Mouse (Mus musculus) limb, embryonic 12.5 days (tissue): ENCODE measurements at regions not wholly inside any gene's neighbourhood (a gene's known extent, or its start where the extent isn't known, plus 50 kb on each side); places are given as distances from the start of the nearest gene placed in this dataset.
A peak's percentile ranks its signal among the peaks of the same experiment; 100 is the strongest.

Experiments used
- ATAC-seq: fragments of 200-750 bp; cut with Nextera tagmentation; 2 replicates; pipeline ENCODE4 v1.8.0; 2017; ENCODE audit warnings: low read depth, moderate TSS enrichment; ENCODE audit not compliant: insufficient number of reproducible peaks, insufficient read depth, low FRiP score, low TSS enrichment
- H3K27ac ChIP-seq: fragments of 300-500 bp; sonication (generic); 2 replicates; pipeline ENCODE4 v1.5.1; 2016; ENCODE audit warnings: mild to moderate bottlenecking, moderate library complexity
- H3K27me3 ChIP-seq: fragments of 300-500 bp; sonication (generic); 2 replicates; pipeline ENCODE4 v1.6.1; 2016; ENCODE audit warnings: mild to moderate bottlenecking, moderate library complexity
- H3K36me3 ChIP-seq: fragments of 300-500 bp; sonication (generic); 2 replicates; pipeline ENCODE4 v1.6.1; 2016; ENCODE audit warnings: mild to moderate bottlenecking, moderate library complexity
- H3K4me1 ChIP-seq: fragments of 300-500 bp; sonication (generic); replicated peaks from 2 replicates; pipeline ENCODE4 v1.6.1; 2016
- H3K4me2 ChIP-seq: fragments of 300-500 bp; sonication (generic); 2 replicates; pipeline ENCODE4 v1.6.1; 2016; ENCODE audit warnings: mild to moderate bottlenecking, moderate library complexity
- H3K4me3 ChIP-seq: fragments of 300-500 bp; sonication (generic); replicated peaks from 2 replicates; pipeline ENCODE4 v1.5.1; 2016; ENCODE audit warnings: mild to moderate bottlenecking
- H3K9ac ChIP-seq: fragments of 300-500 bp; sonication (generic); replicated peaks from 2 replicates; pipeline ENCODE4 v1.6.1; 2016; ENCODE audit warnings: mild to moderate bottlenecking, moderate library complexity
- H3K9me3 ChIP-seq: fragments of 300-500 bp; sonication (generic); 2 replicates; pipeline ENCODE4 v1.6.1; 2016; ENCODE audit warnings: mild to moderate bottlenecking, moderate library complexity
- WGBS: fragments of 180-500 bp; shearing (Covaris S2); methylation state at CpG from one replicate; pipeline ENCODE4 v1.1.7; 2016; 5-methylcytosine and 5-hydroxymethylcytosine counted together

DNA sequence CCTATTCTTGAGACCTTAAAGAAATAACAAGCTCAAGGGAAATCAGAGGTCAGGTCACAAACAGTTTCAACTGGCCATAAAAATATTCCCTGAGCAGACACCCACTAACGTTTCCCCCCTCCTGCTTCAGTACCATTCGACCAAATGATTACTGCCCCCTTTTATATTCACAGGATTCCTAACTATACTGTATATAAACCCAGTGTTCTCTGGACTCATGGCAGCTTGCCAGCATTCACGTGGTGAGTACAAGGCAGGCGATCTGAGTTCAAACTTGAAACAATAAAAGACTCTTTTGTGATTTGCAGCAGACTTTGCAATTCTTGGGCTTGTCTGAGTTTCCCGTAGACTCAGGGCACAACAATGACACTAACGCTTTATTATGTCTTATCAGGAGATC, 989.0 kb upstream of the H2afb3 start:
- no peak overlapping the region for H3K4me2 ChIP-seq
- WGBS: 40% methylated on average over 6 of the region's 6 CpGs
- no peaks in the 10 kb centered on the region for H3K4me1 ChIP-seq
- no peak overlapping the region for H3K9ac ChIP-seq
- no peaks in the 10 kb centered on the region for H3K36me3 ChIP-seq
- no peaks in the 10 kb centered on the region for H3K9me3 ChIP-seq
- no peak overlapping the region for H3K27ac ChIP-seq
- no peaks in the 10 kb centered on the region for H3K27me3 ChIP-seq
- peak; percentile 66; the same call in 1 of the 2 replicates for ATAC-seq
- no peak overlapping the region for H3K4me3 ChIP-seq

DNA sequence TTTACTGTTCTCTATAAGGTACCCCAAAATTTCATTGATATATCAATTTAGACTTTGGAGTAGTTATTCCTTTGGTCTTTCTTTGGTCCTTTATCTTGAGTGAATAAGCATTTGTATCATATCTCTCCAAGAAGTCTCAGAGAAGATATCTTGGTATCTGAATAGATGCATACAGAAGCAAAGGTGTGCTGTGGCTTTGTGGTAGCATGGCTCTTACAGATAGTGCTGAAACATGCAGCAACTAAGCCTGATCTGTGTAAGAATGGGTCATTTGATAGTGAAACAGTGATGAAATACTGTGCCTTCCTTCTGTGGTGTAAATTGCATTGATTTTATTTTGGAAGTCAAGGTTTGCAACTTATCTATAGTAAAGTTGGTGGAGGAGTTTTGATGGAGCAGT, 978.3 kb upstream of the H2afb3 start:
- Histone ChIP-seq H3K4me2 (no peak overlapping the region), H3K36me3 (no peaks in the 10 kb centered on the region), H3K9me3 (no peaks in the 10 kb centered on the region), H3K4me1 (no peaks in the 10 kb centered on the region), H3K27ac (no peak overlapping the region), H3K9ac (no peak overlapping the region), H3K4me3 (no peak overlapping the region), H3K27me3 (no peaks in the 10 kb centered on the region)
- no peak for ATAC-seq

DNA sequence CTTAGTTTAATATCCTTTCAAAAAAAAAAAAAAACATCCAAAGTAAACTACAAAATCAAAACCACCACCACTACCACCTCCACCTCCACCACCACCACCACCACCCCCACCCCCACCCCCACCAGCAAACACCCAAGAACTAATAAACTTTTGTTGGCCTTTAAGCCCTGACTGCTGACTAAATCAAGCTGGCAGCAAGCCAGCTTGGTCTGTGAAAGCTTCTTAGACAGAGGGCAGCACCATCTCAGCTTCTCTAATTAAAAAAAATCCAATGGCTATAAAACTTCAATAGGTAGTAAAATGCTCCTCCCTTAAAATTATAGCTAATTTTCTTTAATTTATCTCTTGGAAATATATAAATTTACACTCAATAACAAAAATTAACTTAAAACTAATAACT, 957.2 kb upstream of the H2afb3 start:
- ATAC-seq: no peak
- H3K4me3 ChIP-seq: no peak overlapping the region
- no peak overlapping the region for H3K4me2 ChIP-seq
- no peak overlapping the region for H3K27ac ChIP-seq
- no peaks in the 10 kb centered on the region for H3K27me3 ChIP-seq
- no peak overlapping the region for H3K9ac ChIP-seq
- no peaks in the 10 kb centered on the region for H3K4me1 ChIP-seq
- no peaks in the 10 kb centered on the region for H3K36me3 ChIP-seq
- no peaks in the 10 kb centered on the region for H3K9me3 ChIP-seq

DNA sequence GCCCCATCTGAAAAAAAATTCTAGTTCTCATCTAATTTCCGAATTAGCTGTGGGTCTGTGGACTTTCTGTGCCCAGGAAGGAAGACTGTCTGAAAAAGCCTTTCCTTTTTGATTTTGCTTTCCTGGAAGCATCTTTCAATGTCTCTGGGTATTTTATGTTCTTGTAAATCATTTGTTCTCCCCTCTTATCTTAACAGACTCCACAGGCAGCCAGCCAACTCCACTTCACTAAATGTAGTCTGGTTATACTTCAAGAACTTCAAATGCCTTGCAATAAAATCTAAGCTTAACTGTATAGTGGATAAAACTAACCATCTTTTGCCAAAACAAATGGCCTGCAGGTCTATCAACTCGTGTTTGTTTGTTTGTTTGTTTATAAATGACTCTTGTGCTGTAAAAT, 956.7 kb upstream of the H2afb3 start:
- 35% methylated on average over 2 of the region's 2 CpGs for WGBS
- Histone ChIP-seq H3K4me1 (no peaks in the 10 kb centered on the region), H3K9ac (no peak overlapping the region), H3K4me2 (no peak overlapping the region), H3K27ac (no peak overlapping the region), H3K27me3 (no peaks in the 10 kb centered on the region), H3K4me3 (no peak overlapping the region), H3K9me3 (no peaks in the 10 kb centered on the region), H3K36me3 (no peaks in the 10 kb centered on the region)
- ATAC-seq: no peak

DNA sequence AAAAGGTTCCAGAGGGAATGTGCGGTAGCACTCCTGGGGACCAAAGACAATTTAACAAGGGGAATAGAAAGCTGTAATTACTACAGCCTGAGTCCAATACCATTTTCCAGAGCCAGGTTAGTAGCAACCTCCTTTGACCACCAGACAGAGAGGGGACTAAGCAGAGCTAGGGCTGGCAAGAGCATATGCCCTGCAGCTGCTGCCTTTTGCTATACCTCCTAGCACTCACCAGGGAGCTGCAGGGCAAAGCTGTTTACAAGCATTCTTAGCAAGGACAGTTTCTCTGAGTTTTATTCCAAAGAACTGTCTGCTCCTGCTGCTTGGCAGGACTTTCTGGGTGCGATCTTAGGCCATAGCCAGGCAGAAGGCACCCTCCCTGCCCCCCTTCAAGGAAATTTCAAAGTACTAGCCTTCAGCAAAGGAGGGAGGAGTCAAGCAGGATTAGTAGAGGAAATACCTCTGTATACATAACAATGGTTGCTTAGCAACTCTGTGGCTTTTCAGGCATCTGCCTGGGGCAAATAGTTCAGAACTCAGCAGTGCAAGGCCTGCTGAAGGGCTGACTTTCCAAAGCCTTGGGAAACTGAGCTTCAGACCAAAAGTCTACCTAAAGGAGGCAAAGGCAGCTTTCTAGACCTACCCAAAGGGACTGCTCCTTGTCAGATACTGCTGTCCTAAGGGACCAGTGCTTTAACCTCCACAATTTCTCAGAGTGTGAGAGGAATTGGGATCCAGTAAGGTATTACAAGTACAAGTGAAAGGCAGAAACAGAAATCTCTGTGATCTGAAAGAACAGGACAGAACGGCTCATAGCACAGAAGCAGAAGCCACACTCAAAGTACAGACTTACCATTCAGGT, 919.5 kb upstream of the H2afb3 start:
- H3K4me2 ChIP-seq: no peak overlapping the region
- H3K27ac ChIP-seq: peak overlapping the region; percentile 53; the same call in 1 of the 2 replicates
- H3K9ac ChIP-seq: no peak overlapping the region
- no peaks in the 10 kb centered on the region for H3K9me3 ChIP-seq
- 34% methylated on average over 3 of the region's 3 CpGs for WGBS
- peaks cover 6% of the 10 kb centered on the region; the same call in 1 of the 2 replicates for H3K4me1 ChIP-seq
- H3K36me3 ChIP-seq: no peaks in the 10 kb centered on the region
- H3K4me3 ChIP-seq: no peak overlapping the region
- no peaks in the 10 kb centered on the region for H3K27me3 ChIP-seq
- peak; percentile 59; the same call in 1 of the 2 replicates for ATAC-seq
